Mouse (Mus musculus) splenic B cell, adult 2 months (primary cell): ENCODE measurements around the gene Atp1b2.
A peak's percentile ranks its signal among the peaks of the same experiment; 100 is the strongest.
"Not testable (repeated sequence)": the region's sequence is repeated elsewhere in the genome, so short reads cannot be mapped to it uniquely, and the experiment has no call there.

ENCODE experiments used
- DNase-seq: peaks from one replicate; pipeline ENCODE4 v3.0.0-alpha.2; 2011; ENCODE audit warnings: low read depth, low spot score
- H3K27me3 ChIP-seq: 2 replicates; pipeline ENCODE4 v1.6.1; 2012; ENCODE audit warnings: mild to moderate bottlenecking, low read length, moderate library complexity, mixed read lengths; ENCODE audit not compliant: control insufficient read depth, poor library complexity, insufficient read depth, severe bottlenecking
- H3K36me3 ChIP-seq: 2 replicates; pipeline ENCODE4 v1.6.1; 2012; ENCODE audit warnings: mild to moderate bottlenecking, low read length, moderate library complexity, mixed read lengths; ENCODE audit not compliant: control insufficient read depth, poor library complexity, insufficient read depth, severe bottlenecking

Atp1b2 gene

DNA sequence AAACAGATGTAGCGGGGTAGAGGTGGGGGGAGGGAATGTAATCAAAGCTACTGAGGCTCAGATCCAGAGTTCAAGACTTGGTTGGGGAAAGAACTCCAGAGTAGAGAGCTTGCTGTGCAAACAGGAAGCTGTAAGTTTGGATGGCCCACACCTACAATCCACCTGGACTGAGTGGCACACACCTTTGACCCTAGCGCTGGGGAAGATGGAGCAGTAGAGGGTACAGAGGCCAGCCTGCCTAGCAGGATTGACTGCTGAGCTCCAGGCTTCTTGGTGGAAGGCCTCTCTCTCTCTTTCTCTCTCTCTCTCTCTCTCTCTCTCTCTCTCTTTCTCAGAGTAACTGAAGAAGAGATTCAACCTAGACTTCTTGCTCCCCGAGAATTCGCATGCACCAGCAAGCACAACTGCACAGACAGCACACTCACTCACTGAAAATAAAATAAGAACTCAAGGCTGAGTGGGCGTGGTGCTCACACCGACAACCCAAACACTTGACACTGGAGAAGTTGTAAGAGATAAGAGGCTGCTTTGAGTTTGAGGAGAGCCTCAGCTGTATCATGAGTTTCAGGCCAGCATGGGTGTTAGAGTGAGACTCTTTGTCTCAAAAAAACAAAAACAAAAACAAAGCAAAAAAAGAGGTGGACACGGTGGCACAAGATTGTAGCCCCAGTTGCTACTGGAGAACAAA is 14.8 kb upstream of the Atp1b2 start:
- Histone ChIP-seq H3K27me3 (no peaks in the 10 kb centered on the region), H3K36me3 (no peaks in the 10 kb centered on the region)
- no peak for DNase-seq

GRCm38 (mm10) chr11:69617805-69618204 is 12.1 kb upstream of the Atp1b2 start, which contains the start of gene Shbg:
Gene Shbg, minus strand, starts transcription at chr11:69617905.
- Histone ChIP-seq H3K27me3 (no peaks in the 10 kb centered on the region), H3K36me3 (no peaks in the 10 kb centered on the region)
- DNase-seq, result no peak

DNA sequence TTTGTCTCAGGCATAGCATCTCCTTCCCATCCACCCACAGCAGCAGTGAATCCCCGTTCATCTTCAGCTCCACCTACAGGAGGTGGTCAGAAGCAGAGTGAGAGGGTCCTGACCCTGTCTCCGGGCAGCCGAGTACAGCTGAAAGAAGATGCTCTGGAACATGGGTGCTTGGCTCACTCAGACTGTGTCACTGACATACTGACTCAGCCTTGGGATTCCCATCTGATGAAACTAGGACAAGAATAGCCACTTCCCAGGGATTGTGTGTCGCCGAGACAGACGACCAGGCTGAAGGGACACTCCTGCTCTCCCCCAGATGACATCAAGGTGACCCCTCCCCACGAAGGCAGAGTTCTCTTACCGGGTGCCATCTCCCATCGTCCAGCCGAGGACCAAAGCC is 11.0 kb upstream of the Atp1b2 start:
- H3K27me3 ChIP-seq, result 0 out of 2 replicates have a peak, but pooled peaks cover under 1% of the 10 kb centered on the region
- no peak for DNase-seq
- H3K36me3 ChIP-seq, result no peaks in the 10 kb centered on the region

GRCm38 (mm10) chr11:69614257-69614588 is 8.5 kb upstream of the Atp1b2 start:
- not testable (repeated sequence) for H3K36me3 ChIP-seq

GRCm38 (mm10) chr11:69613553-69614256 is 8.0 kb upstream of the Atp1b2 start:
- Histone ChIP-seq H3K36me3 (no peaks in the 10 kb centered on the region), H3K27me3 (peaks cover 3% of the 10 kb centered on the region; the same call in 1 of the 2 replicates)
- DNase-seq, result peak; percentile 56

More at GRCm38 (mm10) chr11:69614257-69614588, 8.5 kb upstream of the Atp1b2 start:
- not testable (repeated sequence) for DNase-seq, H3K27me3 ChIP-seq

DNA sequence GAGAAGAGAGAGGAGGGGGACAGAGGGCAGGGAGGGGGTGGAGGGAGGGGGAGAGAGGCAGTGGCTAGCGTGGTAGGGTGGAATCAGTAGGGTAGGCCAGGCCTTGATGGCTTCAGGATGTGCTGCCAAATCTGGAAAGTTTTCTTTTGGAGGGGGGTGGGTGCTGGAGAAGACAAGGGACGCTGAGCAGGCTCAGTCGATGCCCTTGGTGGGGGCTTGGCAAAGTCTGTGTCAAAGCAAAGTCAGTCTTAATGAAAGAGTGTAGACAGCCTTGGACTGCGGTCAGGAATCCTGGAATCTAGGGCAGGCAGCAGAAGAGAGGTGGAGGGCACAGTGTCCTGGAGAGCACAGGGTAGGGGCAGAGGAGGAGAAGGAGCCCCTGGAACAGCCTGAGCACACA is 5.2 kb upstream of the Atp1b2 start:
- no peak for DNase-seq
- H3K27me3 ChIP-seq, result peaks cover 3% of the 10 kb centered on the region; the same call in 1 of the 2 replicates
- no peaks in the 10 kb centered on the region for H3K36me3 ChIP-seq

DNA sequence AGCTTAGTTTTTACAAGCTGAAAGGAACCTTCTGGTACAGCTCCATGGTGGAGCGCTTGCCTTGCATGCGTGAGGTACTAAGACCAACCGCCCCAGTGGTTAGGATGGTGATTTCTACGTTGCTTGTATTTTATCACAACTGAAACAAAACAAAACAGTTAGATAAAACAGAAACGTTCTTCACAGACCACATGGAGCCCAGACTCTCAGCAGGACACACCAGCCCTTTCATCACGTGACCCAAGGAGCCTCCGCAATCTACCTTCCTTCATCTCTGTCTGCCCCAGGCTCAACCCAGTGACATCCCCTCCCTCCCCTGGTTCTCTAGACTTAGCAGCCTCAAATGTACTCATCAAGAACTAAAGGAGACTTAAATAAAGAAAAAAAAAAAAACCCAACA is 3.7 kb upstream of the Atp1b2 start:
- Histone ChIP-seq H3K27me3 (peaks cover 3% of the 10 kb centered on the region), H3K36me3 (no peaks in the 10 kb centered on the region)
- no peak for DNase-seq

GRCm38 (mm10) chr11:69608525-69608924 is 2.8 kb upstream of the Atp1b2 start:
- peaks cover 3% of the 10 kb centered on the region for H3K27me3 ChIP-seq
- DNase-seq, result no peak

DNA sequence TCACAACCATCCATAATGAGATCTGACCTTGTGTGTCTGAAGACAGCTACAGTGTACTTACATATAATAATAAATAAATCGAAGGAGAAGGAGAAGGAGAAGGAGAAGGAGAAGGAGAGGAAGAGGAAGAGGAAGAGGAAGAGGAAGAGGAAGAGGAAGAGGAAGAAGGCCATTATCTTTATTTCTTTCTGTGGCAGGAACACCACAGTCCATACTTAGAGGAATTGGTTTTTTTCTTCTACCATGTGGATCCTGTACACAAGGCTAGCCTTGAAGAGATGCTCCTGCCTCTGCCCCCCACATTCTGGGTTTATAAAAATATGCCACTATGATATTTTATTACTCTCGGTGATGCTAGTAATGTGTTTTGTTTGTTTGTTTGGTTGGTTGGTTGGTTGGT is 1.1 kb upstream of the Atp1b2 start:
- no peak for DNase-seq
- H3K36me3 ChIP-seq, result no peaks in the 10 kb centered on the region
- H3K27me3 ChIP-seq, result peaks cover 3% of the 10 kb centered on the region

More at GRCm38 (mm10) chr11:69608525-69608924, 2.8 kb upstream of the Atp1b2 start:
- H3K36me3 ChIP-seq, result no peaks in the 10 kb centered on the region

- no peak for DNase-seq
- Histone ChIP-seq H3K27me3 (peaks cover 1% of the 10 kb centered on the region), H3K36me3 (no peaks in the 10 kb centered on the region)
These were observed 701 bp upstream of the Atp1b2 start for GRCm38 (mm10) chr11:69606491-69606795.

GRCm38 (mm10) chr11:69604795-69605664 is 712 bp downstream of the Atp1b2 start:
- DNase-seq, result no peak
- no peaks in the 10 kb centered on the region; the same call in 1 of the 2 replicates for H3K27me3 ChIP-seq
- no peaks in the 10 kb centered on the region for H3K36me3 ChIP-seq

DNA sequence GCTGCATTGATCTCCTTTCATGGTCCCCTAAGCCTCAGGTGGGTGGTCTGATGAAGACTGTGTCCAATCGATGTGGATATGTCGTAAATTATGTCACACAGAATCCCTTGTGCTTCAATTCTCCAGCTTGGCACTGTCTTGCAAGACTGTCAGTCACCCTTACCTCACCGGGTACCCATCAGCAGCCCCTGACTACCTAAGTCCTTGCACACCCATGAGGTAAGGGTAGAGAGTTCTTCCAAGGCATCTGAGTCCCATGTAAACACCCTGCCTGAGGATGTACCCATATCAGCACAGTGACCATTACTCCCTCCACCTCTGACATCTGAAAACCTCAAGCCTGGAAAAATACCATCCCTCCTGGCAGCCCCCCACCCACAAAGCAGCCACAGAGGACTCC is 1.4 kb downstream of the Atp1b2 start:
- DNase-seq, result no peak
- Histone ChIP-seq H3K36me3 (no peaks in the 10 kb centered on the region), H3K27me3 (no peaks in the 10 kb centered on the region; the same call in 1 of the 2 replicates)

DNA sequence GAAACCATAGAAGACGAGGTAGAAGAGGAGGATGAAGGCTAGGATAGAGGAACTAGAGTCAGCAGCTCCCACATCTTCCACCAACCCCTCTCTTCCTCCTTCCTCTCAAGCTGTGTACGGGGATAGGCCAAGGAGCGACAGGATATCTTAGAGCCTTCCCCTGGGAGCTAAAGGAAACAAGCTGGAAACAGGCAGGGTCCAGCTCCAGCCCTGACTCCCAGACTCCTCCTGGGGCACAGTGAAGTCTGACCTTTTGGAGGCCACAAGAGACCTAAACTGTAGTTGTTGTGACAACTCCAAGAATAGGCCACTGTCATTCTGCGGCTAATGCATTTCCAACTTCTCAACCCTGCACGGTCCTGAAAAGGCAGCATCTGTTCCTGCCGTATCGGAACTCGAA is 2.2 kb downstream of the Atp1b2 start:
- no peaks in the 10 kb centered on the region for H3K36me3 ChIP-seq
- no peaks in the 10 kb centered on the region; the same call in 1 of the 2 replicates for H3K27me3 ChIP-seq
- DNase-seq, result no peak

DNA sequence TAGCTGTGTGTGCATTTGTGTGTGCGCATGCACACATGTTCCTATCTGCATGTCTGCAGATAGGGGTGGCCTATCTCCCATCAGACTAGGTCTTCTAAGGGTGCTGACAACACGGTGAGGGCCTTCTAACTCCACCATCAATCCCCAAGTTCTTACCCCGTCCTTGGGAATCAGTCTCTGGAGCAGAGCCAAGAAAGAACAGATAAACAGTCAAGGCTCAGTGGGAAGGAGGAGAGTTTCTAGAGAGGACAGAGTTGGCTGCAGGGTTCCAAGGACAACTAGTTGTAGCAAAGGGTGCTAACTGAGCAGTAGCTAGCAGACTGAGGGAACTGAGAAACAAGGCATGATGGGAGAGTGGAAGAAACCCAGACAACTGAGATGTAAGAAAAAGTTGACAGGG is 4.0 kb downstream of the Atp1b2 start:
- Histone ChIP-seq H3K36me3 (no peaks in the 10 kb centered on the region), H3K27me3 (no peaks in the 10 kb centered on the region; the same call in 1 of the 2 replicates)
- DNase-seq, result no peak

DNA sequence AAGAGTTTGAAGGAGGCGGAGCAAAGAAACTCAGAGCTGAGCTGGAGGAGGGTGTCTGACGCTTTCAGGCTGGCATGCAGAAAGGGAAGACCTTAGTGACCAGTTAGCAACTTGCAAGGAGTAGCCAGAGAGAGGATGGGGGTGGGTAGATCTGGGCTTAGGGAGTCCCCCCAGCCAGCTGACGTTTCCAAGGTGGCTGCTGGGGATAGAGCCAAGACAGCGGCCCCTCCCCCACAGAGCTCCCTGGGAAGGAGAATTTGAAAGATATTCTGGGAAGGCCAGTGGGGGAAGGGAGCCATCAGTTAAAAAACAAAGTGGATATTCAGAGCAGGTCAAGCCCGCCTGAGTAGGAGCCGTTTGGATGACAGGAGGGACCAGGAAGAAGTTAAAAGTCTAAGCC is 5.6 kb downstream of the Atp1b2 start:
- H3K36me3 ChIP-seq, result no peaks in the 10 kb centered on the region
- DNase-seq, result no peak
- no peaks in the 10 kb centered on the region; the same call in 1 of the 2 replicates for H3K27me3 ChIP-seq
